Mouse (Mus musculus) liver, adult 2 months (tissue): ENCODE measurements around the gene Ppp2r2c. TPM values are rescaled to one million over a fixed set of nuclear protein-coding genes. Genes with fewer than 3 reads are reported as not detected.

ENCODE experiments used
- DNase-seq: peaks from one replicate; pipeline ENCODE4 v3.0.0-alpha.2; 2011; ENCODE audit warnings: low read depth, low spot score; ENCODE audit errors: extremely low read depth
- H3K27ac ChIP-seq: fragments of 200-500 bp; replicated peaks from 2 replicates; pipeline ENCODE4 v1.5.1; 2012; ENCODE audit warnings: low read depth, mild to moderate bottlenecking, control low read depth, inconsistent platforms, low read length; ENCODE audit not compliant: insufficient read depth
- H3K27me3 ChIP-seq: fragments of 200-500 bp; 2 replicates; pipeline ENCODE4 v1.6.1; 2012; ENCODE audit warnings: mild to moderate bottlenecking, moderate library complexity, low read length, inconsistent platforms; ENCODE audit not compliant: control insufficient read depth, insufficient read depth
- H3K36me3 ChIP-seq: fragments of 200-500 bp; 2 replicates; pipeline ENCODE4 v1.6.1; 2012; ENCODE audit warnings: low read length, inconsistent platforms; ENCODE audit not compliant: control insufficient read depth, insufficient read depth
- H3K4me1 ChIP-seq: fragments of 200-500 bp; 2 replicates; pipeline ENCODE4 v1.6.1; 2011; ENCODE audit warnings: low read length; ENCODE audit not compliant: control insufficient read depth, insufficient read depth
- H3K4me3 ChIP-seq: fragments of 200-500 bp; 2 replicates; pipeline ENCODE4 v1.5.1; 2011; ENCODE audit warnings: low read depth, mild to moderate bottlenecking, control low read depth, low read length, moderate library complexity; ENCODE audit not compliant: insufficient read depth
- H3K79me2 ChIP-seq: fragments of 200-500 bp; 2 replicates; pipeline ENCODE4 v1.6.1; 2012; ENCODE audit warnings: inconsistent platforms, mild to moderate bottlenecking, low read length, moderate library complexity; ENCODE audit not compliant: control insufficient read depth, insufficient read depth
- H3K9ac ChIP-seq: fragments of 200-500 bp; 2 replicates; pipeline ENCODE4 v1.6.1; 2012; ENCODE audit warnings: low read depth, mild to moderate bottlenecking, control low read depth, inconsistent platforms, low read length
- CTCF ChIP-seq: fragments of 200-500 bp; IDR thresholded peaks from 2 replicates; pipeline ENCODE4 v1.5.1; 2011; ENCODE audit warnings: low read depth, low read length, control low read depth
- POLR2A ChIP-seq: fragments of 200-500 bp; IDR thresholded peaks from 2 replicates; pipeline ENCODE4 v1.6.1; 2011; ENCODE audit warnings: low read length, control low read depth; ENCODE audit not compliant: insufficient read depth; ENCODE audit errors: extremely low read depth
- WGBS: fragments of 180-500 bp; shearing (Covaris S2); methylation state at CpG from one replicate; pipeline ENCODE4 v1.1.7; 2018; 5-methylcytosine and 5-hydroxymethylcytosine counted together
- polyA plus RNA-seq: library from polyadenylated mRNA; depleted of rRNA; stranded (reverse); fragments of >200 nt; gene quantifications from 2 replicates; pipeline ENCODE4 v1.2.3, GENCODE M21; 2012
- total RNA-seq: library from RNA; depleted of rRNA; stranded (reverse); fragments of >200 nt; gene quantifications from 2 replicates; pipeline ENCODE4 v1.2.3, GENCODE M21; 2014

The Ppp2r2c gene
- total and polyA plus RNA-seq, 2 experiments = under 0.01 TPM; not detected in 1

- DNase-seq = peak; percentile 49
- H3K4me1 ChIP-seq = peaks cover 3% of the 10 kb centered on the region; the same call in 1 of the 2 replicates
- H3K4me3 ChIP-seq = peak within 1 kb of the TSS; percentile 78
- H3K9ac ChIP-seq = peak within 1 kb of the TSS; percentile 84
- TF ChIP-seq CTCF (peak; percentile 97), POLR2A (0 out of 2 replicates have a peak, but pooled peaks have one; percentile 47)
- H3K27ac ChIP-seq = 0 out of 2 replicates have a peak within 1 kb of the TSS, but pooled peaks have one; percentile 14
- 2% methylated on average over 46 of the region's 46 CpGs for WGBS
- no peaks in the 10 kb centered on the region for H3K27me3 ChIP-seq
- no peaks in the 10 kb centered on the region for H3K79me2 ChIP-seq
- H3K36me3 ChIP-seq = no peaks in the 10 kb centered on the region; the same call in 1 of the 2 replicates
Measured at GRCm38 (mm10) chr5:36829913-36830879, 38.1 kb upstream of the Ppp2r2c start, which contains the start of gene Man2b2. Man2b2 (minus strand) TSS chr5:36830653.

GRCm38 (mm10) chr5:36831272-36831671 lies 37.0 kb upstream of the Ppp2r2c start:
- no peak for TF ChIP-seq CTCF
- TF ChIP-seq POLR2A = no peak
- 58% methylated on average over 7 of the region's 7 CpGs for WGBS
- no peak for DNase-seq
- no peak overlapping the region for H3K27ac ChIP-seq
- H3K36me3 ChIP-seq = no peaks in the 10 kb centered on the region; the same call in 1 of the 2 replicates
- no peaks in the 10 kb centered on the region for H3K27me3 ChIP-seq
- no peak overlapping the region for H3K4me3 ChIP-seq
- no peaks in the 10 kb centered on the region for H3K79me2 ChIP-seq
- no peak overlapping the region for H3K9ac ChIP-seq
- H3K4me1 ChIP-seq = peaks cover 3% of the 10 kb centered on the region; the same call in 1 of the 2 replicates

- no peaks in the 10 kb centered on the region for H3K4me1 ChIP-seq
- DNase-seq = peak; percentile 34
- no peaks in the 10 kb centered on the region for H3K79me2 ChIP-seq
- peak; percentile 93 for TF ChIP-seq CTCF
- no peak for TF ChIP-seq POLR2A
- no peak overlapping the region for H3K9ac ChIP-seq
- no peak overlapping the region for H3K4me3 ChIP-seq
- 2% methylated on average over 6 of the region's 6 CpGs for WGBS
- H3K36me3 ChIP-seq = no peaks in the 10 kb centered on the region
- no peaks in the 10 kb centered on the region for H3K27me3 ChIP-seq
- no peak overlapping the region for H3K27ac ChIP-seq
Measured at GRCm38 (mm10) chr5:36835933-36836332, 32.4 kb upstream of the Ppp2r2c start.

GRCm38 (mm10) chr5:36839032-36839431 lies 29.3 kb upstream of the Ppp2r2c start:
- H3K27me3 ChIP-seq = no peaks in the 10 kb centered on the region
- H3K4me3 ChIP-seq = no peak overlapping the region
- 88% methylated on average over 2 of the region's 2 CpGs for WGBS
- no peaks in the 10 kb centered on the region for H3K4me1 ChIP-seq
- H3K36me3 ChIP-seq = no peaks in the 10 kb centered on the region
- H3K27ac ChIP-seq = no peak overlapping the region
- no peak for DNase-seq
- no peak overlapping the region for H3K9ac ChIP-seq
- H3K79me2 ChIP-seq = no peaks in the 10 kb centered on the region
- no peak for TF ChIP-seq CTCF
- TF ChIP-seq POLR2A = no peak

GRCm38 (mm10) chr5:36839602-36840001 lies 28.7 kb upstream of the Ppp2r2c start:
- H3K27me3 ChIP-seq = no peaks in the 10 kb centered on the region
- no peaks in the 10 kb centered on the region for H3K79me2 ChIP-seq
- no peak for DNase-seq
- 61% methylated on average over 8 of the region's 8 CpGs for WGBS
- no peak overlapping the region for H3K9ac ChIP-seq
- TF ChIP-seq CTCF (no peak), POLR2A (no peak)
- no peak overlapping the region for H3K4me3 ChIP-seq
- H3K36me3 ChIP-seq = no peaks in the 10 kb centered on the region
- H3K27ac ChIP-seq = no peak overlapping the region
- no peaks in the 10 kb centered on the region for H3K4me1 ChIP-seq
